Comparison of ENCODE assay signal across 24 mouse cellular contexts in the genomic region with DNA sequence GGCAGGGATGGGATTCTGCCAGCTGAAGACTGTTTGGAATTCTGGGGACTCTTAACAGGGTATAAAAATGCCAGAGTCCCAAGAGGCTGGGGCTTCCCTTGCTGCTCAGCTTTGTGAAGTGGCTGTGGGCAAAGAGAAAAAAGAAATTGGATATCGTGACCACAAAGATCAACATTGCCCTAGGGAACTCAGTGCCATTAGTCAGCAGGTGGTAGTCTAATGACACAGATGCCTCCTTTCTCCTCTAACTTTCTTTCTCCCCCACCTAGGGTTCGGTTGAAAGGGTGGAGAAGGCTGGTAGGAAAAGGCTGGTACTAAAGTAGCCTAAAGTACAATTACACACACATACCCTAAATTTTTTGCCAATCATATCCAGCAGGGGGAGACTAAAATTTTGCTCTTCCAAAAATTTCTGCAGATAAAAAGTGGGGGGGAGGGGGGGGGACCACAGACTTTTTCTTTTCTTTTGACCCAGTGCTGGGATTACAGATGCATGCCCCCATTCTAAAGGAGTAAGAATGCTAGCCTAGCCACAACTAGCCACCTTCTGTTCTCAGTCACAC.
DNase-seq lines count a peak whose midpoint lies in the region; ATAC-seq and TF ChIP-seq lines count a peak whose summit lies in the region.
"Had no signal": no experiment of that assay in that cellular context is flagged by ENCODE, and none has a peak within 500 bp of the region (broad histone marks: within the 10 kb centered on the region; RNA-seq: fewer than 3 reads in every experiment).

No protein-coding gene starts in this region.

- no peaks in the 10 kb centered on the region for H3K4me1 ChIP-seq in heart, adult 2 months (ENCODE audit: control insufficient read depth, insufficient read depth, low read length)
- H3K4me1 ChIP-seq in midbrain, postnatal 0 days (ENCODE audit: insufficient read depth, low read length): no peaks in the 10 kb centered on the region
- no peaks in the 10 kb centered on the region for H3K4me1 ChIP-seq in midbrain, embryonic 16.5 days (ENCODE audit: control insufficient read depth, insufficient read depth, low read length)
- H3K4me1 ChIP-seq: embryonic facial prominence, embryonic 12.5 days; limb, embryonic 13.5 days; liver, embryonic 12.5 days had no signal

- H3K79me2 ChIP-seq in heart, adult 2 months (replicated peaks; ENCODE audit: control insufficient read depth, insufficient read depth, low read length): no peaks in the 10 kb centered on the region

- no peak overlapping the region for H3K4me2 ChIP-seq in midbrain, postnatal 0 days (ENCODE audit: low read depth, low read length, poor library complexity, severe bottlenecking)
- no peak overlapping the region for H3K4me2 ChIP-seq in midbrain, embryonic 16.5 days (ENCODE audit: low read length)
- H3K4me2 ChIP-seq: embryonic facial prominence, embryonic 12.5 days; forebrain, embryonic 12.5 days; hindbrain, embryonic 12.5 days; limb, embryonic 13.5 days; liver, embryonic 12.5 days; midbrain, embryonic 11.5 days had no signal

- no peak for DNase-seq in heart, adult 2 months
- no peak for DNase-seq in heart, adult 9 months (ENCODE audit: low spot score in 2 of 2)
- no peak for DNase-seq in midbrain, postnatal 0 days (ENCODE audit: low spot score)
- DNase-seq in adipocyte (ENCODE audit: low spot score): peak; percentile 25
- DNase-seq in cerebellum, postnatal 25 days: no peak
- no peak for DNase-seq in kidney, postnatal 25 days
- no peak for DNase-seq in ovary, adult 18-20 months (ENCODE audit: low spot score)
- DNase-seq: adrenal gland, adult 8-10 months; cerebellum, adult 11-12 months; cerebellum, postnatal 14 days; kidney, adult 2 months; kidney, postnatal 10 days; layer of hippocampus, postnatal 36 days; lung, adult 2 months; right cerebral cortex, postnatal 25 days; thymus, postnatal 25 days had no signal

- H3K9me3 ChIP-seq in midbrain, postnatal 0 days (ENCODE audit: low read length): no peaks in the 10 kb centered on the region
- H3K9me3 ChIP-seq in midbrain, embryonic 16.5 days (replicated peaks; ENCODE audit: control insufficient read depth, low read length, poor library complexity, severe bottlenecking): no peaks in the 10 kb centered on the region
- H3K9me3 ChIP-seq: embryonic facial prominence, embryonic 12.5 days; forebrain, embryonic 12.5 days; hindbrain, embryonic 12.5 days; limb, embryonic 13.5 days; liver, embryonic 12.5 days had no signal

- no peak overlapping the region for H3K9ac ChIP-seq in heart, adult 2 months (ENCODE audit: low read depth, low read length)
- H3K9ac ChIP-seq in midbrain, postnatal 0 days (replicated peaks; ENCODE audit: low read length, poor library complexity, severe bottlenecking): no peak overlapping the region
- H3K9ac ChIP-seq in midbrain, embryonic 16.5 days (ENCODE audit: low read depth, low read length): no peak overlapping the region
- H3K9ac ChIP-seq: embryonic facial prominence, embryonic 12.5 days; forebrain, embryonic 12.5 days; hindbrain, embryonic 12.5 days; limb, embryonic 13.5 days; liver, embryonic 12.5 days had no signal

- TF ChIP-seq EP300 in heart, adult 2 months (IDR thresholded peaks at IDR 0.05; ENCODE audit: insufficient read depth, low read depth, low read length): no peak

- peaks cover 5% of the 10 kb centered on the region; the same call in 1 of the 2 replicates for H3K36me3 ChIP-seq in heart, adult 2 months (ENCODE audit: control insufficient read depth, insufficient read depth, low read length)
- H3K36me3 ChIP-seq in midbrain, postnatal 0 days (ENCODE audit: insufficient read depth, low read length): peaks cover 4% of the 10 kb centered on the region
- peaks cover 5% of the 10 kb centered on the region for H3K36me3 ChIP-seq in midbrain, embryonic 16.5 days (ENCODE audit: control insufficient read depth, insufficient read depth, low read length)

- no peak overlapping the region for H3K27ac ChIP-seq in heart, adult 2 months
- no peak overlapping the region for H3K27ac ChIP-seq in midbrain, postnatal 0 days (ENCODE audit: low read depth, low read length)
- no peak overlapping the region for H3K27ac ChIP-seq in midbrain, embryonic 16.5 days (ENCODE audit: low read length)
- H3K27ac ChIP-seq: embryonic facial prominence, embryonic 12.5 days; forebrain, embryonic 12.5 days; hindbrain, embryonic 12.5 days; limb, embryonic 13.5 days; liver, embryonic 12.5 days; macrophage had no signal

- no peak for ATAC-seq in midbrain, postnatal 0 days (ENCODE audit: low FRiP score)
- no peak for ATAC-seq in midbrain, embryonic 16.5 days
- ATAC-seq: liver, embryonic 12.5 days had no signal

- TF ChIP-seq POLR2A in heart, adult 2 months (IDR thresholded peaks at IDR 0.05; ENCODE audit: insufficient read depth, low read depth, low read length): no peak

- intact Hi-C loops in heart, adult 2 months (cut with DNase I): loop anchor here (2.0 to 5.0 kb wide), 5 partner anchors 16 to 298 kb away; a partner anchor contains a TSS

- H3K4me3 ChIP-seq in heart, adult 2 months: no peak overlapping the region
- H3K4me3 ChIP-seq in midbrain, postnatal 0 days (ENCODE audit: low read depth, low read length): no peak overlapping the region
- no peak overlapping the region for H3K4me3 ChIP-seq in midbrain, embryonic 16.5 days (ENCODE audit: low read depth, low read length)
- H3K4me3 ChIP-seq: embryonic facial prominence, embryonic 12.5 days; forebrain, embryonic 12.5 days; hindbrain, embryonic 12.5 days; limb, embryonic 13.5 days; liver, embryonic 12.5 days had no signal

- no peaks in the 10 kb centered on the region for H3K27me3 ChIP-seq in heart, adult 2 months (ENCODE audit: control insufficient read depth, insufficient read depth, low read length)
- no peaks in the 10 kb centered on the region for H3K27me3 ChIP-seq in midbrain, postnatal 0 days (ENCODE audit: insufficient read depth, low read length)
- no peaks in the 10 kb centered on the region for H3K27me3 ChIP-seq in midbrain, embryonic 16.5 days (ENCODE audit: control insufficient read depth, insufficient read depth, low read depth, low read length)
- H3K27me3 ChIP-seq: embryonic facial prominence, embryonic 12.5 days; forebrain, embryonic 12.5 days; hindbrain, embryonic 12.5 days; limb, embryonic 13.5 days; liver, embryonic 12.5 days had no signal

- 84% methylated on average over 2 of the region's 2 CpGs for WGBS in heart, adult 2 months
- WGBS in midbrain, postnatal 0 days: 57% methylated on average over 2 of the region's 2 CpGs
- WGBS in midbrain, embryonic 16.5 days: 68% methylated on average over 2 of the region's 2 CpGs

- peak; percentile 43 for TF ChIP-seq CTCF in heart, adult 2 months (IDR thresholded peaks at IDR 0.05)
- TF ChIP-seq CTCF in midbrain, postnatal 0 days (IDR thresholded peaks at IDR 0.05): peak; percentile 17; the same call in 1 of the 2 replicates
